Mouse (Mus musculus) heart, postnatal 0 days (tissue): ENCODE measurements around the gene Mtfp1. TPM values are rescaled to one million over a fixed set of nuclear protein-coding genes. Genes with fewer than 3 reads are reported as not detected.

Source experiments
- ATAC-seq: fragments of 200-750 bp; cut with Nextera tagmentation; 2 replicates; pipeline ENCODE4 v1.8.0; 2017; ENCODE audit warnings: low read depth, moderate number of reproducible peaks, moderate library complexity; ENCODE audit not compliant: insufficient read depth
- DNase-seq: peaks from one replicate; pipeline ENCODE4 v3.0.0-alpha.2; 2016; ENCODE audit warnings: low spot score
- H3K27ac ChIP-seq: fragments of 300-500 bp; sonication (generic); 2 replicates; pipeline ENCODE4 v1.5.1; 2014; ENCODE audit warnings: low read depth, mild to moderate bottlenecking
- H3K27me3 ChIP-seq: fragments of 300-500 bp; sonication (generic); 2 replicates; pipeline ENCODE4 v1.6.1; 2014; ENCODE audit warnings: low read length, mixed read lengths; ENCODE audit not compliant: control insufficient read depth, insufficient read depth
- H3K36me3 ChIP-seq: fragments of 300-500 bp; sonication (generic); replicated peaks from 2 replicates; pipeline ENCODE4 v1.6.1; 2014; ENCODE audit warnings: low read length, mixed read lengths; ENCODE audit not compliant: control insufficient read depth, insufficient read depth
- H3K4me1 ChIP-seq: fragments of 300-500 bp; sonication (generic); 2 replicates; pipeline ENCODE4 v1.6.1; 2014; ENCODE audit warnings: antibody characterized with exemption; ENCODE audit not compliant: control insufficient read depth, insufficient read depth
- H3K4me2 ChIP-seq: fragments of 300-500 bp; sonication (generic); 2 replicates; pipeline ENCODE4 v1.6.1; 2014; ENCODE audit warnings: low read depth, mild to moderate bottlenecking, low read length, moderate library complexity
- H3K4me3 ChIP-seq: fragments of 300-500 bp; sonication (generic); 2 replicates; pipeline ENCODE4 v1.5.1; 2014; ENCODE audit warnings: low read depth, low read length
- H3K9ac ChIP-seq: fragments of 300-500 bp; sonication (generic); replicated peaks from 2 replicates; pipeline ENCODE4 v1.6.1; 2014; ENCODE audit warnings: low read depth, low read length, mixed read lengths
- H3K9me3 ChIP-seq: fragments of 300-500 bp; sonication (generic); replicated peaks from 2 replicates; pipeline ENCODE4 v1.6.1; 2016; ENCODE audit warnings: low read length; ENCODE audit not compliant: control insufficient read depth
- CTCF ChIP-seq: IDR thresholded peaks from 2 replicates; pipeline ENCODE4 v1.5.1; 2016; ENCODE audit warnings: antibody characterized with exemption, control low read depth, low read depth
- EP300 ChIP-seq: IDR thresholded peaks from 2 replicates; pipeline ENCODE4 v1.6.1; 2016; ENCODE audit warnings: antibody characterized with exemption, low read depth
- WGBS: fragments of 180-500 bp; shearing (Covaris S2); extraction: QIAGEN DNeasy Blood & Tissue Kit; methylation state at CpG from one replicate; pipeline ENCODE4 v1.1.7; 2014; 5-methylcytosine and 5-hydroxymethylcytosine counted together
- polyA plus RNA-seq: library from polyadenylated mRNA; unstranded; fragments of >200 nt; fragmentation: Nextera tagmentation; extraction: Ambion mirVana; gene quantifications from 2 replicates; pipeline ENCODE4 v1.2.1, GENCODE M21; 2015
- total RNA-seq: library from RNA; depleted of rRNA; stranded (reverse); fragments of >200 nt; gene quantifications from 2 replicates; pipeline ENCODE4 v1.2.3, GENCODE M21; 2014; ENCODE audit warnings: low replicate concordance

The Mtfp1 gene
- total and polyA plus RNA-seq, 2 experiments from 2014 or later: 57.8 to 64.0 TPM

- no peak overlapping the region for H3K27ac ChIP-seq
- ATAC-seq (no peak), DNase-seq (no peak)
- no peak overlapping the region for H3K9ac ChIP-seq
- no peaks in the 10 kb centered on the region for H3K36me3 ChIP-seq
- H3K4me3 ChIP-seq: no peak overlapping the region
- TF ChIP-seq EP300: no peak
- TF ChIP-seq CTCF: peak; percentile 60
- WGBS: 57% methylated on average over 5 of the region's 5 CpGs
- no peaks in the 10 kb centered on the region for H3K27me3 ChIP-seq
- H3K4me2 ChIP-seq: no peak overlapping the region
- H3K9me3 ChIP-seq: peaks cover 9% of the 10 kb centered on the region
- peaks cover 5% of the 10 kb centered on the region; the same call in 1 of the 2 replicates for H3K4me1 ChIP-seq
These were observed 28.7 kb upstream of the Mtfp1 start for GRCm38 (mm10) chr11:4123922-4124321.

GRCm38 (mm10) chr11:4122742-4123579 lies 27.7 kb upstream of the Mtfp1 start, which contains the start of gene Sec14l2:
TSS of gene Sec14l2 (minus strand) at chr11:4123415.
- H3K9me3 ChIP-seq: peaks cover 9% of the 10 kb centered on the region
- H3K4me2 ChIP-seq: no peak within 1 kb of the TSS
- no peak for ATAC-seq
- H3K4me1 ChIP-seq: peaks cover 9% of the 10 kb centered on the region; the same call in 1 of the 2 replicates
- TF ChIP-seq EP300 (no peak), CTCF (no peak)
- H3K4me3 ChIP-seq: no peak within 1 kb of the TSS
- no peaks in the 10 kb centered on the region for H3K27me3 ChIP-seq
- no peak within 1 kb of the TSS for H3K27ac ChIP-seq
- no peaks in the 10 kb centered on the region for H3K36me3 ChIP-seq
- 67% methylated on average over 10 of the region's 10 CpGs for WGBS
- DNase-seq: no peak
- H3K9ac ChIP-seq: no peak within 1 kb of the TSS

GRCm38 (mm10) chr11:4122226-4122625 lies 27.0 kb upstream of the Mtfp1 start:
- Histone ChIP-seq H3K4me3 (no peak overlapping the region), H3K9ac (no peak overlapping the region), H3K27me3 (peaks cover 6% of the 10 kb centered on the region; the same call in 1 of the 2 replicates), H3K4me1 (peaks cover 10% of the 10 kb centered on the region; the same call in 1 of the 2 replicates), H3K9me3 (peaks cover 9% of the 10 kb centered on the region), H3K4me2 (no peak overlapping the region), H3K36me3 (no peaks in the 10 kb centered on the region), H3K27ac (no peak overlapping the region)
- 81% methylated on average over 5 of the region's 5 CpGs for WGBS
- TF ChIP-seq CTCF (no peak), EP300 (no peak)
- no peak for DNase-seq
- no peak for ATAC-seq

GRCm38 (mm10) chr11:4121691-4122090 lies 26.4 kb upstream of the Mtfp1 start:
- H3K4me2 ChIP-seq: no peak overlapping the region
- H3K27ac ChIP-seq: no peak overlapping the region
- ATAC-seq (no peak), DNase-seq (no peak)
- 78% methylated on average over 3 of the region's 3 CpGs for WGBS
- H3K36me3 ChIP-seq: no peaks in the 10 kb centered on the region
- peaks cover 11% of the 10 kb centered on the region; the same call in 1 of the 2 replicates for H3K27me3 ChIP-seq
- TF ChIP-seq CTCF: no peak
- no peak for TF ChIP-seq EP300
- H3K9me3 ChIP-seq: peaks cover 5% of the 10 kb centered on the region
- peaks cover 12% of the 10 kb centered on the region for H3K4me1 ChIP-seq
- no peak overlapping the region for H3K9ac ChIP-seq
- H3K4me3 ChIP-seq: no peak overlapping the region

- H3K4me1 ChIP-seq: peaks cover 20% of the 10 kb centered on the region
- H3K9ac ChIP-seq: no peak overlapping the region
- ATAC-seq: peak; percentile 46; the same call in 1 of the 2 replicates
- peak; percentile 49 for DNase-seq
- H3K4me2 ChIP-seq: no peak overlapping the region
- H3K27me3 ChIP-seq: peaks cover 11% of the 10 kb centered on the region; the same call in 1 of the 2 replicates
- WGBS: 21% methylated on average over 5 of the region's 5 CpGs
- TF ChIP-seq CTCF (no peak), EP300 (no peak)
- H3K4me3 ChIP-seq: no peak overlapping the region
- no peaks in the 10 kb centered on the region for H3K9me3 ChIP-seq
- H3K27ac ChIP-seq: no peak overlapping the region
- no peaks in the 10 kb centered on the region for H3K36me3 ChIP-seq
These were observed 24.4 kb upstream of the Mtfp1 start for GRCm38 (mm10) chr11:4119635-4120034.
